Mouse (Mus musculus) midbrain, embryonic 13.5 days (tissue): ENCODE measurements around the gene Chka. TPM values are rescaled to one million over a fixed set of nuclear protein-coding genes. Genes with fewer than 3 reads are reported as not detected.

Source experiments
- ATAC-seq: fragments of 200-750 bp; cut with Nextera tagmentation; 2 replicates; pipeline ENCODE4 v1.8.0; 2017; ENCODE audit warnings: mild to moderate bottlenecking, moderate TSS enrichment, moderate library complexity
- H3K27ac ChIP-seq: fragments of 300-500 bp; sonication (generic); 2 replicates; pipeline ENCODE4 v1.5.1; 2015; ENCODE audit warnings: inconsistent platforms, mild to moderate bottlenecking, moderate library complexity
- H3K27me3 ChIP-seq: fragments of 300-500 bp; sonication (generic); 2 replicates; pipeline ENCODE4 v1.6.1; 2015; ENCODE audit warnings: mild to moderate bottlenecking, inconsistent platforms
- H3K36me3 ChIP-seq: fragments of 300-500 bp; sonication (generic); 2 replicates; pipeline ENCODE4 v1.6.1; 2015; ENCODE audit warnings: mild to moderate bottlenecking, inconsistent platforms
- H3K4me1 ChIP-seq: fragments of 300-500 bp; sonication (generic); replicated peaks from 2 replicates; pipeline ENCODE4 v1.6.1; 2015; ENCODE audit warnings: inconsistent platforms
- H3K4me2 ChIP-seq: fragments of 300-500 bp; sonication (generic); replicated peaks from 2 replicates; pipeline ENCODE4 v1.6.1; 2015; ENCODE audit warnings: moderate library complexity, mild to moderate bottlenecking, inconsistent platforms
- H3K4me3 ChIP-seq: fragments of 300-500 bp; sonication (generic); replicated peaks from 2 replicates; pipeline ENCODE4 v1.5.1; 2015; ENCODE audit warnings: mild to moderate bottlenecking, inconsistent platforms
- H3K9ac ChIP-seq: fragments of 300-500 bp; sonication (generic); replicated peaks from 2 replicates; pipeline ENCODE4 v1.6.1; 2015; ENCODE audit warnings: mild to moderate bottlenecking, inconsistent platforms
- H3K9me3 ChIP-seq: fragments of 300-500 bp; sonication (generic); 2 replicates; pipeline ENCODE4 v1.6.1; 2016; ENCODE audit warnings: mild to moderate bottlenecking, inconsistent platforms
- WGBS: fragments of 180-500 bp; shearing (Covaris S2); methylation state at CpG from one replicate; pipeline ENCODE4 v1.1.7; 2015; 5-methylcytosine and 5-hydroxymethylcytosine counted together
- polyA plus RNA-seq: library from polyadenylated mRNA; unstranded; fragments of >200 nt; fragmentation: Nextera tagmentation; extraction: Ambion mirVana; gene quantifications from 2 replicates; pipeline ENCODE4 v1.2.1, GENCODE M21; 2015

The Chka gene
- polyA plus RNA-seq, 1 experiment from 2014 or later = 58.0 TPM

GRCm38 (mm10) chr19:3838931-3839330, 12.6 kb upstream of the Chka start:
- H3K4me1 ChIP-seq = no peaks in the 10 kb centered on the region
- no peak overlapping the region for H3K4me3 ChIP-seq
- ATAC-seq = no peak
- no peaks in the 10 kb centered on the region for H3K9me3 ChIP-seq
- H3K27ac ChIP-seq = no peak overlapping the region
- H3K36me3 ChIP-seq = no peaks in the 10 kb centered on the region
- WGBS = 87% methylated on average over 3 of the region's 3 CpGs
- H3K9ac ChIP-seq = no peak overlapping the region
- no peaks in the 10 kb centered on the region for H3K27me3 ChIP-seq
- H3K4me2 ChIP-seq = no peak overlapping the region

DNA sequence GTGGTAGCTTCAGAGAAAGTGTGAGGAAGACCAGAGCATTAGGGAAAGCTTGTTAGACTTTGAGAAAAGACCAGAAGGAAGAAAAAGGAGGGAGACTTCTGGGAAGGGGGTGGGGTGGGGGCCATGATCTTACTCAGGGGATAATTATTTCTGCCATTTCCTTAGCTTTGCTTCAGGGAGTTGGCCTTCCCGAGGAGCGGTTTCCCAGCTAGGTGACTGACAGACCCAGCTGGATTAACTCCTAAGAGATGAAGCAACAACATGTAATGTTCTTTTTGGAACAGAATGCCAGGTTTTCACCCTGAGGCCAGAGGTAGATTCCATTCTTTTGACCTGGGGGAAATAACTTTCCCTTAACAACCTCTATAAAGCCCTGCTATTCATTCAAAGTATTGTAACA, 11.9 kb upstream of the Chka start:
- H3K36me3 ChIP-seq = no peaks in the 10 kb centered on the region
- H3K4me1 ChIP-seq = no peaks in the 10 kb centered on the region
- H3K27me3 ChIP-seq = no peaks in the 10 kb centered on the region
- H3K4me3 ChIP-seq = no peak overlapping the region
- 69% methylated on average over 2 of the region's 2 CpGs for WGBS
- H3K27ac ChIP-seq = no peak overlapping the region
- H3K9me3 ChIP-seq = no peaks in the 10 kb centered on the region
- no peak overlapping the region for H3K4me2 ChIP-seq
- ATAC-seq = no peak
- H3K9ac ChIP-seq = no peak overlapping the region

- Histone ChIP-seq H3K27me3 (no peaks in the 10 kb centered on the region), H3K36me3 (no peaks in the 10 kb centered on the region), H3K4me2 (no peak overlapping the region), H3K4me1 (no peaks in the 10 kb centered on the region), H3K9me3 (no peaks in the 10 kb centered on the region), H3K4me3 (no peak overlapping the region), H3K27ac (no peak overlapping the region), H3K9ac (no peak overlapping the region)
- 54% methylated on average over 5 of the region's 5 CpGs for WGBS
- ATAC-seq = no peak
These were observed 11.3 kb upstream of the Chka start for GRCm38 (mm10) chr19:3840214-3840651.

DNA sequence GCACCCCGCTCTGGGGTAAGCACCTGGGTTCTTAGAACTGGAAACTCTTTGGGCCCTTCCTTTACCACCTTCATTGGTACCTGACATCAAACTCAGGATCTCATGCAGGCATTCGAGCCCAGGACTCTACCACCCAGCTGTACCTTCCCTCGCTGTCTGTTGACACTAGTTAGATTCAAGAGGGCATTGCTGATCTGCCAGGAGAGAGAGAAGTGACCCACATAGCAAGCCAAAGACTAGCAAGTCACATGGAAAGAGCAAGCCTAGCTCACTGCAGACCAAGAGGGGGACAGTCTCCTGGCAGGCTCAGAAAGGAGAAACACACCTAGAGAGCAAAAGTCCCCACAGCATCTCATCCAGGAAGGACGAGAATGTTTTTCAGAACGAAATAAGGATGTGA, 10.9 kb upstream of the Chka start:
- Histone ChIP-seq H3K36me3 (no peaks in the 10 kb centered on the region), H3K4me1 (no peaks in the 10 kb centered on the region), H3K4me2 (no peak overlapping the region), H3K9me3 (no peaks in the 10 kb centered on the region), H3K4me3 (no peak overlapping the region), H3K9ac (no peak overlapping the region), H3K27ac (no peak overlapping the region), H3K27me3 (no peaks in the 10 kb centered on the region)
- WGBS = 82% methylated on average over 5 of the region's 5 CpGs
- no peak for ATAC-seq

DNA sequence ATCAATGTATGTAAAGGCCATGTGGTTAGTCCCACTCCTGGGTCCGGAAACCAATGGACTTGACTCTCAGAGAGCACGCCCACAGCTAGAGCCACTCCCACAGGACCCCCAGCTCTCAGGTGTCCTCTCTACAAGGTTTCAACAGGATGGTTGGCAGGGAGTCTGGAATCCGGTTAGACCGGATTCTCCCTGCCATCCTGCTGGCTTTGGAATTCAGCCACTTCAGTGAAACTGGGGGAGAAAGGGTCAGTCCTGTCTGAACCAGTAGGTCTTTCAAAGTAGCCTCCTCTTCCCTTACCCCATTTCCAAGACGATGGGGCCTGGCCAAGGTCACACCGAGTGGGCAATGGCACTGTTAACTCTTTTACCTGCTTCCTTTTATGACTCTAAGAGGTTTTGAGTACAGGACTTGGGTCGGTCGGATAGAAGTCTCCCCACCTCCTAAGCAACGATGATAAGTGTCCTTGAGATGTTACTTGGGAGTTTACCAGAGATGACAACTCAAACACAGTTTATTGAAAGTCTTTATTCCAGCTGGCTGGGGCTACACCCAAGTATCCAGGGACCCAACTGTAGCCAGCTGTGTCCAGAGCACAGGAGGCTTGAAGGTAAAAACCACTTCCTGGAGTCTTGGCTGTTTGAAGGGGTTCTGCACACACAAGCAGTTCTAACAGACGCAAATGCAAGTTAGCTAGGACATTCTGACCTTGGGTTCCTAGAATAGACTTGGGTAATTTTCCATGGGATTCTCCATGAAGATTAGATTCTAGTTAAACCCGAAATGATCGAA, 9.0 kb upstream of the Chka start:
- ATAC-seq = no peak
- H3K9me3 ChIP-seq = no peaks in the 10 kb centered on the region
- 52% methylated on average over 12 of the region's 12 CpGs for WGBS
- H3K4me1 ChIP-seq = no peaks in the 10 kb centered on the region
- no peak overlapping the region for H3K4me3 ChIP-seq
- H3K27me3 ChIP-seq = no peaks in the 10 kb centered on the region
- no peak overlapping the region for H3K4me2 ChIP-seq
- H3K9ac ChIP-seq = no peak overlapping the region
- H3K36me3 ChIP-seq = no peaks in the 10 kb centered on the region
- H3K27ac ChIP-seq = no peak overlapping the region

- Histone ChIP-seq H3K9me3 (no peaks in the 10 kb centered on the region), H3K4me1 (no peaks in the 10 kb centered on the region), H3K4me2 (no peak overlapping the region), H3K36me3 (no peaks in the 10 kb centered on the region), H3K27ac (no peak overlapping the region), H3K4me3 (no peak overlapping the region), H3K9ac (no peak overlapping the region), H3K27me3 (no peaks in the 10 kb centered on the region)
- WGBS = 93% methylated on average over 2 of the region's 2 CpGs
- ATAC-seq = no peak
These were observed 7.9 kb upstream of the Chka start for GRCm38 (mm10) chr19:3843629-3844028.

DNA sequence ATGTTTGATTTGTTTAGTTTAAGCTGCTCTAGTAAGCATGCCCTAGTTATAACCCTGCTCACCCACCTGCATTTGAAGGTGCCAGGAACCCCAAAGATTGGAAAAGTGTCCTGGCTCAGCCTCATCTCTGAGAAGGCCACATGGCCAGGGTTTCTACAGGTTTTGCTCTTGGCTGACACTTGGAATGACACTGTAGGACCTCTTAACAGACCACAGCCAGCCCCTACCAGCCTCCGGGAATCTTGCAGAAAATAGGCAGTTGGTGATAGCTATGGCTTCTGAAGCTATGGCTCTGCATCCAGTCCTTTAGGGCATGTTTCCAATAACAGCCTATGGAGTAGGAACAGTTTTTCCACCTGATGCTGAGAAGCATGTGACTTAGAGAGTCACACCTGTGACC, 6.7 kb upstream of the Chka start:
- H3K9ac ChIP-seq = no peak overlapping the region
- ATAC-seq = no peak
- H3K27ac ChIP-seq = no peak overlapping the region
- no peak overlapping the region for H3K4me2 ChIP-seq
- H3K27me3 ChIP-seq = no peaks in the 10 kb centered on the region
- WGBS = 92% methylated on average over 1 of the region's 1 CpGs
- H3K4me1 ChIP-seq = no peaks in the 10 kb centered on the region
- H3K36me3 ChIP-seq = no peaks in the 10 kb centered on the region
- H3K4me3 ChIP-seq = no peak overlapping the region
- no peaks in the 10 kb centered on the region for H3K9me3 ChIP-seq

GRCm38 (mm10) chr19:3845339-3845738, 6.2 kb upstream of the Chka start:
- Histone ChIP-seq H3K9ac (no peak overlapping the region), H3K4me3 (no peak overlapping the region), H3K36me3 (no peaks in the 10 kb centered on the region), H3K27me3 (no peaks in the 10 kb centered on the region), H3K4me1 (no peaks in the 10 kb centered on the region), H3K4me2 (no peak overlapping the region), H3K27ac (no peak overlapping the region), H3K9me3 (no peaks in the 10 kb centered on the region)
- WGBS = 95% methylated on average over 11 of the region's 11 CpGs
- no peak for ATAC-seq

- Histone ChIP-seq H3K4me2 (no peak overlapping the region), H3K4me1 (peaks cover 5% of the 10 kb centered on the region), H3K36me3 (no peaks in the 10 kb centered on the region), H3K9me3 (no peaks in the 10 kb centered on the region), H3K9ac (no peak overlapping the region), H3K27ac (no peak overlapping the region), H3K27me3 (no peaks in the 10 kb centered on the region), H3K4me3 (no peak overlapping the region)
- ATAC-seq = no peak
- WGBS = 81% methylated on average over 1 of the region's 1 CpGs
These were observed 5.7 kb upstream of the Chka start for GRCm38 (mm10) chr19:3845803-3846406.

DNA sequence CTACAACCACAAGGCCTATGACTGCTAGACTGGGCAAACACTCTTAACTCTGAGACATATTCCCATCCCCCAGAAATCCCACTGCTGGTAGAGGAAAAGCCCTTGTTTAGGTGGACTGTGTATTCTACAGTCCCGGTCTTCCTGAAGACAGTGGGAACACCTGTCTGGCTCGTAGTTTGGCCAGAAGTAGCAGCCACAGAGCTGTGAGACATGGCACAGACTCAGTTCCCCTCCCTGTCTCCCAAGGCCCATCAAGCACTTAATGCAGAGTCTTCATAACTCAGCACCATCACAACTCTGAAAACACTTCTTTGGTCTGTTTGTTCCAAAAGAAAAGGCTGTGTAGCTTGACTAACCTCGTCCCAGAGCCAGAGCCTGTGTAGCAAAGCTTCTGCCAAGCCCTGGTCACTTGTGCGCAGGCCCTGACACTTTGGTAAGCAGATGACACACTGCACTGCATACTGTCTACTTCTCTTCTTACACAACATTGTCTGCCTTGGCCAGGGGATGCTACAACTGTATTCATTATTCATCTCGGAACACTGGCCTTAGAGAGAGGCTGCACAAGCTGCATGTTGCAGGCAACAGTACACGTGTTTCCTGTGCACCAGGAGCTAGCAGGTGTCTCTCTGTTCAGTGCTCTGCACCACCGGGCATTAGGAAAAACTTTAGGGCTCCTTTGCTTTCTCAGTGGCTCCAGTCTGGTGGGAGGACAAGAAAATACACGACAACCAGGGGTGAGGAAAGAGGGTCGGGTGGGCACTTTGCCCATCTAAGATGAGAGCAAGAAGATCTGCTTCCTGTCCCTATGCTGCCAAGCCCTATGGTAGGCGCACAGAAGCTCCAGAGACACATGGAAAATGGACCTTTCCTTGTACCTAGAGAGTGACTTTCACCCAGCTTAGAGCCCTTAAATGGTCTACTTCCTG, 4.6 kb upstream of the Chka start:
- Histone ChIP-seq H3K4me2 (no peak overlapping the region), H3K9me3 (no peaks in the 10 kb centered on the region), H3K36me3 (no peaks in the 10 kb centered on the region), H3K27me3 (no peaks in the 10 kb centered on the region), H3K4me3 (no peak overlapping the region), H3K4me1 (peaks cover 10% of the 10 kb centered on the region), H3K9ac (no peak overlapping the region), H3K27ac (no peak overlapping the region)
- no peak for ATAC-seq
- WGBS = 84% methylated on average over 10 of the region's 10 CpGs

- Histone ChIP-seq H3K4me1 (peaks cover 10% of the 10 kb centered on the region), H3K4me2 (no peak overlapping the region), H3K27ac (no peak overlapping the region), H3K4me3 (no peak overlapping the region), H3K9ac (no peak overlapping the region), H3K27me3 (no peaks in the 10 kb centered on the region), H3K9me3 (no peaks in the 10 kb centered on the region), H3K36me3 (no peaks in the 10 kb centered on the region)
- no peak for ATAC-seq
- WGBS = 84% methylated on average over 5 of the region's 5 CpGs
These were observed 3.9 kb upstream of the Chka start for GRCm38 (mm10) chr19:3847711-3848110.

DNA sequence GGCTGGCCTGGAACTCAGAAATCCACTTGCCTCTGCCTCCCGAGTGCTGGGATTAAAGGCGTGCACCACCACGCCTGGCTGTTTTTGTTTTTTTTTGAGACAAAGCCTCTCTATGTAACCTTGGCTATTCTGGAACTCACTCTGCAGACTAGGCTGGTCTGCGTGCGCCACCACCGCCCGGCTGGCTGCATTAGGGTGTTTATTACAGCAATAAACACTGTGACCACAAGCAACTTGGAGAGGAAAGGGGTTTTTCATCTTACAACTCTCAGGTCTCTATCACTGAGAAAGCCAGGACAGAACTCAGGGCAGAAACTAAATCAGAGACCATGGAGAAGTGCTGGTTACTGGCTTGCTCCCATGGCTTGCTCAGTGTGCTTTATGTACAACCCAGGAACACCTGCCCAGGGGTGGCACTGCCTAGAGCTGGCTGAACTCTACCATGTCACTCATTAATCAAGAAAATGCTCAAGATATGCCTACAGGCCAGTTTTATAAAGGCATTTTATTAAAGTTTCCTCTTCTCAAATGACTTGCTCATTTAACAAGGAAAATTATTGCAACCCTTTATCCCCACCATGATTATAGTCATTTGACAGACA, 3.3 kb upstream of the Chka start:
- H3K4me2 ChIP-seq = no peak overlapping the region
- 82% methylated on average over 7 of the region's 7 CpGs for WGBS

More for the DNA sequence above, 3.3 kb upstream of the Chka start:
- no peaks in the 10 kb centered on the region for H3K27me3 ChIP-seq
- H3K27ac ChIP-seq = no peak overlapping the region
- peaks cover 14% of the 10 kb centered on the region for H3K4me1 ChIP-seq
- no peak overlapping the region for H3K4me3 ChIP-seq
- no peaks in the 10 kb centered on the region for H3K36me3 ChIP-seq
- no peaks in the 10 kb centered on the region for H3K9me3 ChIP-seq
- H3K9ac ChIP-seq = no peak overlapping the region
- ATAC-seq = no peak
